Mouse (Mus musculus): Measurements from ENCODE around the gene Nkg7.

Nkg7 gene

GRCm38 (mm10) chr7:43447801-43448200 lies 10.9 kb downstream of the Nkg7 start:
- in situ Hi-C loops (cut with MboI, MseI): no loop called here

- in situ Hi-C loops (cut with MboI, MseI): no loop called here
Observed at GRCm38 (mm10) chr7:43448246-43448645, 11.4 kb downstream of the Nkg7 start.

GRCm38 (mm10) chr7:43449811-43450210 lies 12.9 kb downstream of the Nkg7 start:
- in situ Hi-C loops (cut with MboI, MseI): loop anchor here (5.0 kb wide), 1 partner anchor 138 kb away; the partner anchor contains the start of gene Zfp715

GRCm38 (mm10) chr7:43451726-43452125 lies 14.9 kb downstream of the Nkg7 start:
- in situ Hi-C loops (cut with MboI, MseI): loop anchor here (5.0 kb wide), 1 partner anchor 139 kb away; the partner anchor contains the start of gene Zfp715

- in situ Hi-C loops (cut with MboI, MseI): loop anchor here (5.0 kb wide), 1 partner anchor 140 kb away; the partner anchor contains the start of gene Zfp715
Observed at GRCm38 (mm10) chr7:43452609-43453008, 15.7 kb downstream of the Nkg7 start.

GRCm38 (mm10) chr7:43453599-43454355 lies 16.9 kb downstream of the Nkg7 start:
- in situ Hi-C loops (cut with MboI, MseI): loop anchor here (5.0 kb wide), 1 partner anchor 141 kb away; the partner anchor contains the start of gene Zfp715

GRCm38 (mm10) chr7:43454371-43454770 lies 17.5 kb downstream of the Nkg7 start:
- in situ Hi-C loops (cut with MboI, MseI): loop anchor here (5.0 kb wide), 1 partner anchor 142 kb away; the partner anchor contains the start of gene Zfp715

GRCm38 (mm10) chr7:43462851-43463250 lies 26.0 kb downstream of the Nkg7 start, which contains the start of gene Vsig10l:
TSS of gene Vsig10l (plus strand) at chr7:43463151.
- in situ Hi-C loops (cut with MboI, MseI): loop anchor here (5.0 kb wide), 1 partner anchor 99 kb away; the partner anchor contains the start of gene Zfp658

GRCm38 (mm10) chr7:43463976-43464375 lies 27.1 kb downstream of the Nkg7 start:
- in situ Hi-C loops (cut with MboI, MseI): loop anchor here (5.0 kb wide), 1 partner anchor 98 kb away; the partner anchor contains the start of gene Zfp658

- in situ Hi-C loops (cut with MboI, MseI): loop anchor here (5.0 kb wide), 1 partner anchor 97 kb away; the partner anchor contains the start of gene Zfp658
Observed at GRCm38 (mm10) chr7:43464864-43465343, 28.0 kb downstream of the Nkg7 start.

GRCm38 (mm10) chr7:43465344-43466098 lies 28.6 kb downstream of the Nkg7 start:
- in situ Hi-C loops (cut with MboI, MseI): no loop called here

- in situ Hi-C loops (cut with MboI, MseI): no loop called here
Observed at GRCm38 (mm10) chr7:43466099-43466694, 29.3 kb downstream of the Nkg7 start.

- in situ Hi-C loops (cut with MboI, MseI): no loop called here
Observed at GRCm38 (mm10) chr7:43470373-43470772, 33.5 kb downstream of the Nkg7 start.

GRCm38 (mm10) chr7:43475706-43476105 lies 38.8 kb downstream of the Nkg7 start:
- in situ Hi-C loops (cut with MboI, MseI): no loop called here

- in situ Hi-C loops (cut with MboI, MseI): no loop called here
Observed at GRCm38 (mm10) chr7:43476376-43476775, 39.5 kb downstream of the Nkg7 start.

GRCm38 (mm10) chr7:43481191-43481590 lies 44.3 kb downstream of the Nkg7 start:
- in situ Hi-C loops (cut with MboI, MseI): no loop called here

GRCm38 (mm10) chr7:43482090-43482716 lies 45.3 kb downstream of the Nkg7 start:
- in situ Hi-C loops (cut with MboI, MseI): no loop called here

GRCm38 (mm10) chr7:43483236-43483635 lies 46.4 kb downstream of the Nkg7 start:
- in situ Hi-C loops (cut with MboI, MseI): no loop called here

Data from T-helper 2 cell (primary cell).